Mouse (Mus musculus) brain, embryonic 14.5 days (tissue): Measurements from ENCODE around the gene Maats1.

Experiments used
- CTCF ChIP-seq: fragments of 200-500 bp; IDR thresholded peaks from 2 replicates; pipeline ENCODE4 v1.5.1; 2012; ENCODE audit warnings: inconsistent platforms, mild to moderate bottlenecking, moderate library complexity, borderline replicate concordance; ENCODE audit not compliant: insufficient read depth, insufficient read length; ENCODE audit errors: extremely low read depth
- POLR2A ChIP-seq: fragments of 200-500 bp; IDR thresholded peaks from 2 replicates; pipeline ENCODE4 v1.6.1; 2012; ENCODE audit warnings: mild to moderate bottlenecking, inconsistent platforms, borderline replicate concordance; ENCODE audit not compliant: poor library complexity, insufficient read depth, insufficient read length, severe bottlenecking; ENCODE audit errors: extremely low read depth

DNA sequence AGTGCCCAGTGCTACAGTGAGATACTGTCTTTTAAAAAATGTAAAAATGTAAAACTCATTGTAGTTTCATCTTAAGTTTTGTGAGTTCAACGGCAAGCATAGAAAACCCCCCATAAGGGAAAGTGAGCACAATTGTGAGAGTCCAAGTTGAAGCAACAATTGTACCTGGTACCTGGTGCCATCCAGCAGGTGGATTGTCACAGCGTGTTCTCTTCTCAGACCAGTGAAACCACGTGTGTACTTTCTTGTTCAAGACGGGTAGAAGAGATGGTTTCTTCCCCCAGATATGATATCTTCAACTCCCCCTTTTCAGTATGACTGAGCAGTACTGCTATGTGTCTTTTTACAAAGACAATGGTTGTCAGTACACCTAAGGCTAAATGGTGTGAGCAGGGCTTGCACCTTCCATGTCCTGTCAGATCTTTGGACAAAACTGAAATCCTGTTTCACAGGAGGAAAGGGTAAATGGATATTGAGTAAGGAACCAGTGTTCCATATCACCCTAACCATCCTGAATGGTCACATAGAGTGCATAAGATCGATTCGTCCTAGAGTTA, 16.4 kb upstream of the Maats1 start:
- TF ChIP-seq CTCF (no peak), POLR2A (no peak)
